Mouse (Mus musculus): Measurements from ENCODE around the gene 5031439G07Rik.

The 5031439G07Rik gene

DNA sequence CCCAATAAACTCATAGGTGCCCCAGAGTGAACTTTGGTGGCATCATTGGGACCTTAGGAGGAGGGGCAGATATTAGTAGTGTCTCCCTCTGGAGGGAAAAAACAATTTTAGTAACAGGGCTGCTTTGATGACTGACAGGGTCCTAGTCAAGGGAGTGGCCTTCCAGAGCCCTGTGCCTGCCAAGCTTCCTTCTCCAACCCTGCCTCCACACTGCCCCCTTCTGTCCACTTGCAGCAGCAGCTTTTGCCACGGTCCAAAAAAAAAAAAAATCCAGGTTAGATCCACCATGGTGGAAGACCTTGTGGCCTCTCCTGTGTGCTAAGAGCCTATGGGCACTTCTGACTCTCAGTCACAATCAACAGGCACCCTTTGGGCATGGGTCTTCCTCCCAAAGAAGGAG is 7.6 kb upstream of the 5031439G07Rik start:
- in situ Hi-C loops (cut with MboI, MseI): loop anchor here (5.0 kb wide), 1 partner anchor 76 kb away; no protein-coding TSS in a partner anchor

DNA sequence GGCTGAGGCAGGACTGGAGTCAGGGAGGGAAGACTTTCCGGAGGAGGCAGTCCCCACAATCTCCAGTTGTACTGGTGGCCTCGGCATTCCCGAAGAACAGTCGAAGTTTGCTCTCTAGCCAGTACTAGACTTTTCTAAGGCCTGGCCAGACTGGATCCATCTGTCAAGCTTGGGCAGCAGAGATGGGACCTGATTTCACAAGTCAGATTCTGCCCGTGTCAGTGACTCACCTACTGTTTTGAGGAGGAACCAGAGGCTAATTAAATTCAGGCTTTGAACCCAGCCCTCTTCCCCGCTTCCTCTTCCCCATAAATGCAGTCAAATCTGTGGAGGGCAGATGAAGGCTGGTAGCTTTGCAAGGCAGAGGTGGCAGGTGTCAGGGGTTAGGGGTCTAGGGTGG is 6.7 kb upstream of the 5031439G07Rik start:
- in situ Hi-C loops (cut with MboI, MseI): loop anchor here (5.0 kb wide), 1 partner anchor 77 kb away; no protein-coding TSS in a partner anchor

GRCm38 (mm10) chr15:84994498-84994897 is 6.1 kb upstream of the 5031439G07Rik start:
- in situ Hi-C loops (cut with MboI, MseI): no loop called here

DNA sequence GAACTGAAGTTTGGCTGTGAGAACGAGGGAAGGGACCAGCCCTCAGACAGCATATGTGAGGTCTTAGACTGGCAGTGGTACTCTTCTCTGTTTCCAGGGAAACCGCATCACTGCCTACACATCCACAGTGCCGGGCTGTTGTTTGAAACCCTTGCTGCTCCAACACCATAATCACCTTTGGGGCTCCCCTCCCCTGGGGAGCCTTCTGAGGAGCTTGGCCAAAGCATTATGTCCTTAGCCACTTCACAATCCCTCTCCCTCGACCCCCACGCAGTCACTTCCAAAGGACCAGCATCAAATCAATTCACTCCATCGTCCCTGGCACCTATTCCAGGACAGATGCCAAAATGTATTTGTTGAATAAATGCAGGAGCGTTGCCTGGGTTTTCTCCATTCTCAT is 1.4 kb upstream of the 5031439G07Rik start:
- in situ Hi-C loops (cut with MboI, MseI): loop anchor here (5.0 kb wide), 1 partner anchor 67 kb away; the partner anchor contains the start of genes Gm29666 and Nup50

- in situ Hi-C loops (cut with MboI, MseI): loop anchor here (5.0 kb wide), 1 partner anchor 67 kb away; the partner anchor contains the start of genes Gm29666 and Nup50
Observed at GRCm38 (mm10) chr15:84989098-84989497, 747 bp upstream of the 5031439G07Rik start.

DNA sequence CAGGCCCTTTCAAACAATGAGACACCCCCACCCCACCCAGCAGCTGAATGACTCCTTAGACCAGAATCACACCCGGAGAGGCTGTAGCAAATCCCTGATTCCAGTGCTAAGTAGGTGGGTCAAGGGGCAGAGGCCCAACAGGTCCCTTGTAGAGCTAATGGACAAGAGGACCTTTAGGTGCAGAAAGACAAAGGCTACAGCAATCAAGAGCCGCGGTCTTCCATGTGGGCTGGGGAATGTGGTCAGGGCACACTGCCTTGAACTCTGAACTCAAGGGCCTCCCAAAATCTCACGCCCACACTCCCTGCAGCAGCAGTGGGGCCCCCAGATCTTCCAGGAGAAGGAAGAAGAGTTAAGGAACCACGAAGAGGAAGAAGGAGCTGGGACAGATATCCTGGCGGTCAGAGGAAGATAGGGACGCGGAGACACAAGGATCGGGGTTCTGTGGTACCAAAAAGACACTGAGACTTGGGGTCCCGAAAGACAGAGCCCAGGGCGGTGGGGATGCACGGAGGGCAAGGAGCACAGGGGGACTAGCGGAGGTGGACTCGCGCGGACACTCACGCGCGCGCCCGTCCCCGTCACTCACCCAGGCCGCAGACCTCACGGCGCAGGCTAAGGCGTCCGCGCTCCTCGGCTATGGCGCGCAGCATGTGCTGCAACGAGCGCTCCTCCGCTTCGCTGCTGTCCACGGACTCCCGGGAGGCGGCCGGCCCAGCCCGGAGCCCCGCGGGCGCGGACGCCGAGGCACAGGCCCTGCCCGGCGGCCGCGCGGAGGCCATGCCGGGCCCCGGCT is 1.1 kb downstream of the 5031439G07Rik start:
- in situ Hi-C loops (cut with MboI, MseI): loop anchor here (5.0 kb wide), 1 partner anchor 65 kb away; the partner anchor contains the start of genes Gm29666 and Nup50

GRCm38 (mm10) chr15:84986171-84987019 is 2.0 kb downstream of the 5031439G07Rik start:
- in situ Hi-C loops (cut with MboI, MseI): loop anchor here (5.0 kb wide), 1 partner anchor 64 kb away; the partner anchor contains the start of genes Gm29666 and Nup50

DNA sequence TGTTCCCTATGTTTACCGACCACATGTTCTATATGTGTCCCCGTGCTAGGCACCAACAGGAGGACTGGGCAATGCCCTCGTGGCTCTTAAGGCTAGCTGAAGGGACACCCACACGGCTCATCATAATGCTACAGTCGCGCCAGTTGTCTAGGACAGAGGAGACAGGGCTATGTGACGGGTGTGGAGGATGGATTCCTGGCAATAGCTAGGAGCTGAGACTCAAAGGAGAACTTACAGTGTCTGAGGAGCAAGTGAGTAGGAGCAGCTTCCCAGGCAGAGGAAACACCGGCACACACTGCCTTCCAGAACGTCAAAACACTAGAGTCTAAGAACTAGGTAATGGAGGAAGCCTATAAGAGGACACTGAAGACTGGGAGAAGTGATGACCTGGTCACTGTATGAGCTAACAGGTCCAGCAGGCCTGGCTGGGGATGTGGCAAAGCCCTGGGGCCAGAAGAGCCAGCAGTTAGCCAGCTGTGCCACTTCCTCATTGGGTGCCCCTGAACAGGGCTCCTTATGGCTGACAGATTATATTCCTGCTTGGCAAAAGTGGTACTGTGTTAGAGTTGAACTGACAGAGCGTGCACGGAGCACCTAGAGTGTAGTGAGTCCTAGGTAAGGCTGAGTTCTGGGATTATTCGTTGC is 2.7 kb downstream of the 5031439G07Rik start:
- in situ Hi-C loops (cut with MboI, MseI): loop anchor here (5.0 kb wide), 1 partner anchor 63 kb away; the partner anchor contains the start of genes Gm29666 and Nup50

DNA sequence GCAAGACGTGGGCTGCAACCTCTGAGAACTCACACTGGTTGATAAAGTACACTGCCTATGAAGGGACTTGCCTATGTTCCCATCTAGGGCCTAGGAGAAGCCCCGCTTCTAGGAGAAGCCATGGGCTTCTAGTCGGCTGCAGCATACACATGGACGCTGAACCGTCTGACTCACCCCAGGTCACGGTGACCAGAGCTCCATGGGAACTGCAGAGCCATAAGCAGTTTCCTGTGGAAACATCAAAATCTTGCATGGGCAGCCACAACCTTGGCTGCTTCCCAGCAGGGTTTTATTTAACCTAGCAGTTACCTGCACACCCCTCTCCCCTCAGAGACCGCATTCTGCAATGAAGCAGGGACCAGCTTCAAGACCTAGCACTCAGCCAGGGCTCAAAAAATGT is 4.6 kb downstream of the 5031439G07Rik start:
- in situ Hi-C loops (cut with MboI, MseI): no loop called here

- in situ Hi-C loops (cut with MboI, MseI): no loop called here
Observed at GRCm38 (mm10) chr15:84982888-84983287, 5.5 kb downstream of the 5031439G07Rik start.

GRCm38 (mm10) chr15:84981609-84982313 is 6.6 kb downstream of the 5031439G07Rik start:
- in situ Hi-C loops (cut with MboI, MseI): no loop called here

DNA sequence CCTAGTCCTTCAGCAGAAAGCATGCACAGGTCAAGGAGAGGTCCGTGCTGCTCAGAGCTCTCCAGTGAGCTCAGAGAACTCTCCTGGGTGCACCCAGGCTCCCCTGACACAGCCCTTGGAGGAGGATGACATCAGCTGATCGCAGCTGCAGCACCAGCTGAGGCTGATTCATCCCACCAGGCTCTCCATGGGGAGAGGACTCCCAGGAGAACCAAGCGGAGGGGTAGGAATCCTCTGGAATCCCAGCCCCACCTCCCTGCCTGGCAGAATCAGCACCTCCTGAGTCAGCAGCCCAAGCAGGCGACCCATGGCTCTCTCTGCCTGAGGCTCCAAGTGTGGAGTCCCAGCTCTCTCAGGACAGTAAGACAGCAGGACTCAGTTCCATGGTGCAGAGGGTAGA is 12.6 kb downstream of the 5031439G07Rik start:
- in situ Hi-C loops (cut with MboI, MseI): no loop called here

- in situ Hi-C loops (cut with MboI, MseI): no loop called here
Observed at GRCm38 (mm10) chr15:84973544-84973871, 14.8 kb downstream of the 5031439G07Rik start.

GRCm38 (mm10) chr15:84972860-84973543 is 15.3 kb downstream of the 5031439G07Rik start:
- in situ Hi-C loops (cut with MboI, MseI): no loop called here

DNA sequence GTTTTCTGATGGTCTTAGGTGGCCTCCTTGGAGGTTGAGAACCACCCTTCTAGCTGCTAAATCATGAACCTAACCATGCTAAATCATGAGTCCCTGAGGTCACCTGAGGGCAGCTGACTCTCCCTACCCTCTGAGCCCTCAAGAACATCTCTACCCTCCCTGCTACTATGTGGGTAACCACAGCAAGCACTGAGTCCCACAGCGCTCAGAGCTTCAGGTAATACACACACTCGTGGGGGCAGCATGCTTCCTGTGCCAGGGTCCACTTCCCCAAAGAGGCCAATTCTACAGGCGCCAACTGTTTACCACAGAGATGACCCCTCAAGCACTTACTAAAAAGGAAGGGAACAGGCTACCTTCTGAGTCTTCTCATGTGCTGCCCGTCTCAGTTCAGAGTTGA is 19.8 kb downstream of the 5031439G07Rik start:
- in situ Hi-C loops (cut with MboI, MseI): no loop called here

GRCm38 (mm10) chr15:84965575-84966360 is 22.6 kb downstream of the 5031439G07Rik start:
- in situ Hi-C loops (cut with MboI, MseI): no loop called here

GRCm38 (mm10) chr15:84964771-84965170 is 23.6 kb downstream of the 5031439G07Rik start:
- in situ Hi-C loops (cut with MboI, MseI): no loop called here

DNA sequence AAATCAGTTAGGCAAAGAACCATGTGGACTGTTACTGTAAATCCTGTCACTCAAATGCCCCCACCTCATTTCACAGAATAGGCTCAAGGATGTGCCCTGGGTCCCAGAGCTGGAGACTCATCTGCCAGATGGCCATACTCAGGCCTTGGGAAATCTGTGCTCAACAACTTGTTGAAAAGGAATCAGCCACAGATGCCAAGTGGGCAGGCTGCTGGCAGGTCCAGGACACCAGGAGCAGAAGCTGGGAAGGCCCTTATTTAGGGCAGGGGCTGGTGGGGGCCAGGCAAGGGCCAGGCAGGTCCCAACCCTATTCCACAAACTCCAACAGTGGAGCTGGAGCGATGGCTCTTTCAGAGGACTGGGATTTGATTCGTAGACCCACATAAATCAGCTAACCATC is 25.8 kb downstream of the 5031439G07Rik start:
- in situ Hi-C loops (cut with MboI, MseI): no loop called here

DNA sequence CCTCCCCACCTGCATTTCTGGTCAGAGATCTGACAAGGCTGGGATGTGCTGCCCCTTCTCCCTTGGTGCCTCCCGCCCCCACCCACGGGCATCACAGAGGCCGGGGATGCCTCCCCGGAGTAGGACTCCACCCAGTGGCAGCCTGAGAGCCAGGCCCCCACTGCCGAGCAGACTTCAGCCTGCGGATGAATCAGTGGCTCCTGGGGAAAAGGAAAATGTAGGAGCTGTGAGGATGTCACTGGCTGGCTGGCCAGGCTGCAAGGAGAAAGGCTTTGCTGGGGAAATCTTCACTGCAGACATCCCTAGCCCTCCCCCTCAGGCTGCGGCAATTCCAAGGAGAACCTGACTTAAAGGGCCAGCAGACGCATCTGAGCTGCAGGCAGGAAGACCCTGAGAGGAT is 27.7 kb downstream of the 5031439G07Rik start:
- in situ Hi-C loops (cut with MboI, MseI): no loop called here

DNA sequence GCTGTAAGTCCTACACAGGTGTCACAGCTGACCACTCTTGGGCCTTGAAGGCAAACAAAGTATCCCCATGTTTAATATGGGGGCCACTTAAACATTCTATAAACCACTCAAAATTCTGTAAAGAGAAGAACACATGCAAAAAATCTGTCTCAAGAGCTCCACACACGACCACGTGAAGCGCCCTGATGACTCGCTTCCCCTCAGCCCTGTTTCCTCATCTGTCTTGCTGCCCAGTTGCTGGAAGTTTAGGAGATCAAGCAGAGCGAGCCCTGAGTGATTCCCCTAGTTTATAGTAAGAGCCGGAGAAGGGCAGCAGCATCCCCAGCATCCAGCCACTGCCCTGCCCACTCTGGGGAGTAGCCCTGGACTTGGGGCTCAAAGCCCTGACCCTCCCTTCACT is 28.5 kb downstream of the 5031439G07Rik start:
- in situ Hi-C loops (cut with MboI, MseI): no loop called here

All from regulatory T cell (primary cell).